Mouse (Mus musculus) urinary bladder, postnatal 14 days (tissue): ENCODE measurements around the gene C8a.

Experiments used
- DNase-seq: peaks from one replicate; pipeline ENCODE4 v3.0.0; 2021; ENCODE audit warnings: low spot score

The C8a gene

GRCm38 (mm10) chr4:104842204-104842603 is 34.0 kb downstream of the C8a start:
- DNase-seq, result no peak

- no peak for DNase-seq
These were observed 37.9 kb downstream of the C8a start for GRCm38 (mm10) chr4:104838342-104838741.

- no peak for DNase-seq
These were observed 41.1 kb downstream of the C8a start for GRCm38 (mm10) chr4:104835096-104835495.

- no peak for DNase-seq
These were observed 47.3 kb downstream of the C8a start for GRCm38 (mm10) chr4:104828939-104829338.

- DNase-seq, result no peak
These were observed 51.7 kb downstream of the C8a start for GRCm38 (mm10) chr4:104824381-104825077.

- no peak for DNase-seq
These were observed 52.5 kb downstream of the C8a start for GRCm38 (mm10) chr4:104823597-104824101.

- DNase-seq, result no peak
These were observed 56.3 kb downstream of the C8a start for GRCm38 (mm10) chr4:104819891-104820290.

- no peak for DNase-seq
These were observed 57.2 kb downstream of the C8a start for GRCm38 (mm10) chr4:104818986-104819385.

- no peak for DNase-seq
These were observed 58.7 kb downstream of the C8a start for GRCm38 (mm10) chr4:104817509-104817908.

GRCm38 (mm10) chr4:104816519-104817232 is 59.5 kb downstream of the C8a start:
- DNase-seq, result no peak

GRCm38 (mm10) chr4:104813617-104814016 is 62.6 kb downstream of the C8a start:
- no peak for DNase-seq

- DNase-seq, result no peak
These were observed 65.4 kb downstream of the C8a start for GRCm38 (mm10) chr4:104810710-104811286.

- DNase-seq, result no peak
These were observed 70.6 kb downstream of the C8a start for GRCm38 (mm10) chr4:104805414-104806257.

GRCm38 (mm10) chr4:104804100-104804499 is 72.1 kb downstream of the C8a start:
- no peak for DNase-seq

- DNase-seq, result no peak
These were observed 74.6 kb downstream of the C8a start for GRCm38 (mm10) chr4:104801625-104802024.

- DNase-seq, result no peak
These were observed 77.2 kb downstream of the C8a start for GRCm38 (mm10) chr4:104798951-104799350.

- no peak for DNase-seq
These were observed 84.1 kb downstream of the C8a start for GRCm38 (mm10) chr4:104792111-104792510.

- DNase-seq, result no peak
These were observed 93.9 kb downstream of the C8a start for GRCm38 (mm10) chr4:104782346-104782745.

- no peak for DNase-seq
These were observed 94.8 kb downstream of the C8a start for GRCm38 (mm10) chr4:104781441-104781840.

- no peak for DNase-seq
These were observed 96.7 kb downstream of the C8a start for GRCm38 (mm10) chr4:104779460-104779859.

GRCm38 (mm10) chr4:104775601-104776000 is 100.6 kb downstream of the C8a start:
- DNase-seq, result no peak

- DNase-seq, result no peak
These were observed 105.9 kb downstream of the C8a start for GRCm38 (mm10) chr4:104770331-104770730.
